Mouse (Mus musculus) large intestine, adult 2 months (tissue): ENCODE measurements at regions not wholly inside any gene's neighbourhood (a gene's known extent, or its start where the extent isn't known, plus 50 kb on each side); places are given as distances from the start of the nearest gene placed in this dataset.
A peak's percentile ranks its signal among the peaks of the same experiment; 100 is the strongest.
"Not testable (repeated sequence)": the region's sequence is repeated elsewhere in the genome, so short reads cannot be mapped to it uniquely, and the experiment has no call there.

Experiments
- DNase-seq: peaks from one replicate; pipeline ENCODE4 v3.0.0-alpha.2; 2012; ENCODE audit warnings: low read depth, low spot score
- WGBS: fragments of 180-500 bp; shearing (Covaris S2); methylation state at CpG from one replicate; pipeline ENCODE4 v1.1.7; 2018; 5-methylcytosine and 5-hydroxymethylcytosine counted together

DNA sequence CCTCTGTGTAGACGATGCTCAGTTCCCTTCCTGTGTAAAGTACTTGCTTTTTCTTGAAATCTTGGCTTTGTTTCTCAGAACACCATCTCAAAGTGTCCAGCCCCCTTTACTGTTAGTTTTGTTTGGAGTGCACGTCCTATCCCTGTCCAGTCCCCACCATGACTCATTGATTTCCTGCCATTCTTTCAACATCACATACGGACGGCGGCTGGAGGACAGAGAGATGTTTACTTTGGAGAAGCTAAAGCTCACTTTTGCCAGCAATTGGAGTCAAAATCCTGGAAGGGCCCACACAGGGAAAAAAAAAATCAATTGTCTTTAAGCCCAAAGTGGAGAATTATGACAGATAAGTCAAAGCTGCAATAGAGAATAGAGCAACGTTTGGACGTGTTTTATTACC is 51.8 kb downstream of the Gm5426 start:
- 22% methylated on average over 7 of the region's 7 CpGs for WGBS
- DNase-seq = no peak

- WGBS = 76% methylated on average over 10 of the region's 10 CpGs
- no peak for DNase-seq
Observed at GRCm38 (mm10) chr10:96190168-96190987, 54.0 kb downstream of the Gm5426 start.

DNA sequence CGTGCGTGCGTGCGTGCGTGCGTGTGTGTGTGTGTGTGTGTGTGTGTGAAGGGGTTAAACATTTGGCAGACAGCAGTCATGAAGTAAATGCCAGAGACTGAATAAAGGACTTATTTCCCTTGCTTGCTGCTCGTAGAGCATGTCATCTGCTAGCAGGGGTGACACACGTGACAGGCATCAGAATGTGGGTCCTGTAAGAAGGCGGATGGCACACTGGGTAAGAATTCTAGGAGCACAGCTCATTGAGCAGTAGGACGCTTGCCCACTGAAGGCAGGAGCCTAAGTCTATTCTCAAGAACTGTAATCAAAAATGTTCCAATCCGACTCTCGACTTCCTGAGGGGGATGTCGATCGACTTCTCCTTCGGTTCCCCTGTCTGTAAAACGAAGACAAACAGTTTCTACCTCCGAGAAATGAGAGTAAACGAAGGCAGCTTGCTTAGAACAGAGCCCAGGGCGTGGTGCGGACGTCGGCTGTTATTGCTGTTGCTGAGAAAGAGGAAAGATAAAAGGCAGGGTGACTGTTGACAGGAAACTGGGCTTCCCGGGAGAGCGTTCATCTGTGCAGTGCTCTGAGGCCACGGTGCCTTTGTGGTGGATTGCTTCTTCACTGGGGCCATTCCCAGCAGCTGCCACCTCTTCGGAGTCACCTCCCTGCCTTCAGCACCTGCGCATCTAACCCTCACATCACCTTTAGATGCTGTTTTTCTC is 64.7 kb downstream of the Gm5426 start:
- no peak for DNase-seq
- 35% methylated on average over 27 of the region's 27 CpGs for WGBS

DNA sequence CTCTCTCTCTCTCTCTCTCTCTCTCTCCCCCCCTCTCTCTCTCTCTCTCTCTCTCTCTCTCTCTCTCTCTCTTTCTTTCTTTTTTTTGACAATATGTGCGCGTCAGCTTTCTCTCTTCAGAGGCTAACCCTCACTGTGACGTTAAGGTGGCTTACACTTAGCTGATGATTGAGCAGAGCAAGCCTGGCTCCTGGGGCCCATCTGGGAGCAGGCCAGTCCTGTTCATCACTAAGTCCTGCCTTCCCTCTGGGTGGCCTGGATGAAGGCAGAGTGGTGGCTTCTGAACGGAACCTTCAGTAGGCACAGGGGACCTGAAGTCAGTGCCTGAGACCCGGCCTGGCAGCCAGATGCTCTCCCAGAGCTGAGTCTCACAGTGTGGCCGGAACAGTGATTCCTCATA is 65.5 kb downstream of the Gm5426 start:
- no peak for DNase-seq
- 83% methylated on average over 6 of the region's 6 CpGs for WGBS

DNA sequence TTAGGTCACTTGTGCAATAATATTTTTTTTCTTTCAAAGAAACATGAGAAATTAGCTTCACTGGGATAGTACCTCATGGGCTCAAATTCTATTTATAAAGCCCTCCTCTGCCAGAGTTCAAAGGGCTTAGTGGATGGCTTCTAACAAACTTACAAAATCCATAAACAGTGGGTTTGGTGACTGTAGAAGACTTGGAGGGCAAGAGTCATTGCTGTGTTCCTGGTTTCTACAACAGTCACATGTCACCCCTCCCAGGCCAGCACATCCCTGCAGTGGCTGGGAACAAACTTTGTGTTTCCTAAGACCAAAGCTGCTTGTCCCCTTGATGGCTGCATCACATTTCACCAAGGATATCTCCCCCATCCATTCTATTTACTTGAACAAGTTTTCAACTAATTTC is 66.5 kb downstream of the Gm5426 start:
- DNase-seq = no peak

- 86% methylated on average over 5 of the region's 5 CpGs for WGBS
- no peak for DNase-seq
Observed at GRCm38 (mm10) chr10:96204198-96204597, 67.8 kb downstream of the Gm5426 start.

GRCm38 (mm10) chr10:96209171-96209570 is 72.8 kb downstream of the Gm5426 start:
- DNase-seq = no peak
- WGBS = 93% methylated on average over 5 of the region's 5 CpGs

GRCm38 (mm10) chr10:96211189-96211588 is 74.8 kb downstream of the Gm5426 start:
- DNase-seq = no peak
- WGBS = 67% methylated on average over 7 of the region's 7 CpGs

DNA sequence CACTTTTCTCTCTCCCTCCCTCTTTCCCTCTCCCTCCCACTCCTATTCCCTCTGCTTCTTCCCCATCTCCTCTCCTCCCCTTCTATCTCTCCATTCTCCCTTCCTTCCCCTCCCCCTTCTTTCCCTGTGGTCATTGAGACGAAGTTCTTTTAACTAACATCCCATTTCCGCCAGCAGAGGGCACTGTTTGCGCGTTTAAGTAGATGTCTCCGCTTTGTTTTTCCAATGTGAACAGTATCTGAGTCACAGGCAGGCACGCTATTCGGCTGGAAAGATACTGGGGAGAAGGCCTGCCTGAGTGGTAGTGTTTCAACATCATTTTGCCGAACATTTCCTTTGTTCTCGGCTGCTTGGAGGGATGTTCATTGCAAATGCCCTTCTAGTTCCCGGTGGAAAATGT is 77.5 kb downstream of the Gm5426 start:
- DNase-seq = peak; percentile 98
- WGBS = 2% methylated on average over 10 of the region's 10 CpGs

- DNase-seq = no peak
- WGBS = 41% methylated on average over 7 of the region's 7 CpGs
Observed at GRCm38 (mm10) chr10:96214285-96214684, 77.9 kb downstream of the Gm5426 start.

DNA sequence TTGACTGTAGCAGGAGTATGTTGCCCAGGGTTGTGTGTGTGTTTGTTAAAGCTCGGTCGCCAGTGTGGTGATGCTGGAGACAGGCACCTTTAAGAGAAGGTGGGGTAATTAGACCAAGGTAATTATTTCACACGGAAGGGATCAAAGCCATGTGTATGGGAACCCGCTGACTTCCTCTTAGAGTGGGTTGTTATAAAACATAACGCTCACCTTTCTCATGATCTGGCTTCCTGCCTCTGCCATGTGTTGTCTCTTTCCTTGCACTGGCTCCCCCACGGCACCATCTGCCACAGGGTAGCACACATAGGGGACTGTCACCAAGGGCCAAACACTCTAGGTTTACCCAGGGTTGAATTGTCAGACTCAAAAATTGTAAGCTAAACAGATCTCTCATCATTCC is 78.5 kb downstream of the Gm5426 start:
- DNase-seq = no peak
- WGBS = 32% methylated on average over 6 of the region's 6 CpGs

GRCm38 (mm10) chr10:96220731-96221130 is 84.3 kb downstream of the Gm5426 start:
- WGBS = 40% methylated on average over 4 of the region's 4 CpGs
- peak; percentile 70 for DNase-seq

DNA sequence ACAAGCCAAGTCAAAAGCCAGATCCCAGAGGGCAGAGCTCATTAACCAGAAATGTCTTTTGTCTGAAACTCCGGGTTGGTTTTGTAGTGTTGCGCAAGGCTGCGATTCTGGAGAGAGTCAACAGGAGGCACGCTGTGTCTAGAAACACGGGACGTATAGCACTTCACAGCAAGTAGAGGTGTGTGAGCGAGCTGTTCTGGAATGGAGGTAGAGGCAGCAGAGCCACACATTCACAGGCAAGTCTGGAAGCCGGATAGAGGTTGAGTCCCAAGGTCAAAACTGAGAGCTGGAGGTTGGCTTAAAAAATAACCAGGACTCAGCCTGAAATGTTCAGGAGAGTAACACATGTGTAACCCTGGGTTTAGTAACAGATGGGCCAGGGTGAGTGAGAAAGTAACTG is 94.0 kb downstream of the Gm5426 start:
- no peak for DNase-seq
- WGBS = 37% methylated on average over 8 of the region's 8 CpGs

DNA sequence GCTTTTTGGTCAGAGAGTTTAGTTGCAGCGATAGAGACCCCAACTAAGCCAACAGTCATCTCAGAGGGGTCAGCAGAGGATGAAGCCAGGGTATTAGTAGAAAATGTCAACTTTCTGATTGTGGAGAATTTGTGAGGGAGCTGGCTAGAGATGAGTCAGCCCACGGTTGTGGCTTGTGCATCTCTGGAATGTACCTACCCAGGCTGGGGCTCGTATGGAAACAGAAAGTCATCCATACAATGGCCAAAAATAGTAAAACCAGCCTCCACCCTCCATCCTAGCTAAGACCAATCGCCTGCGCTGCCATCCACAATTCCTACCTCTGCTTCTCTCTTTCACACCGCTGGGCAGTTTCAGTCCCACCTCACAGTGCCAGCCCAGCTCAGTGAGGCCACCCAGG is 94.9 kb downstream of the Gm5426 start:
- no peak for DNase-seq
- WGBS = 81% methylated on average over 6 of the region's 6 CpGs

GRCm38 (mm10) chr10:96232889-96233288 is 96.5 kb downstream of the Gm5426 start:
- WGBS = 33% methylated on average over 1 of the region's 1 CpGs

GRCm38 (mm10) chr10:96234564-96235412 is 98.4 kb downstream of the Gm5426 start:
- DNase-seq = no peak

More at GRCm38 (mm10) chr10:96232889-96233288, 96.5 kb downstream of the Gm5426 start:
- no peak for DNase-seq

GRCm38 (mm10) chr10:96236031-96236430 is 99.6 kb downstream of the Gm5426 start:
- WGBS = 85% methylated on average over 4 of the region's 4 CpGs
- not testable (repeated sequence) for DNase-seq

More at GRCm38 (mm10) chr10:96234564-96235412, 98.4 kb downstream of the Gm5426 start:
- 53% methylated on average over 10 of the region's 10 CpGs for WGBS

GRCm38 (mm10) chr10:96236777-96237373 is 100.5 kb downstream of the Gm5426 start:
- 95% methylated on average over 6 of the region's 6 CpGs for whole genome bisulfite sequencing
- no peak for DNase-seq

GRCm38 (mm10) chr10:96237572-96238130 is 101.2 kb downstream of the Gm5426 start:
- 95% methylated on average over 5 of the region's 5 CpGs for WGBS
- no peak for DNase-seq
